Mouse (Mus musculus): ENCODE data around the gene Arhgef3. TPM values are rescaled to one million over a fixed set of nuclear protein-coding genes. Genes with fewer than 3 reads are reported as not detected.

Arhgef3 gene
- total RNA-seq, 1 experiment = 7.6 TPM

GRCm38 (mm10) chr14:27249121-27249520 is 134.4 kb downstream of the Arhgef3 start:
- in situ Hi-C loops (cut with MboI; ENCODE audit: low sequenced_read_pairs in 2 of 2, unreplicated experiment in 2 of 2) = no loop called here
- TF ChIP-seq MAFK (IDR thresholded peaks at IDR 0.05; ENCODE audit: insufficient read depth, low read depth, low read length) (no peak), ZNF384 (IDR thresholded peaks at IDR 0.05; ENCODE audit: low read depth, low read length) (no peak), CHD2 (IDR thresholded peaks at IDR 0.05; ENCODE audit: low read depth, low read length) (no peak)
- no peaks in the 10 kb centered on the region for H3K36me3 ChIP-seq (ENCODE audit: control insufficient read depth, insufficient read depth, low read length, poor library complexity, severe bottlenecking)
- H3K4me1 ChIP-seq (ENCODE audit: control insufficient read depth in 2 of 2, insufficient read depth in 2 of 2, low read length in 2 of 2, poor library complexity in 1 of 2) = no peaks in the 10 kb centered on the region
- no peak for DNase-seq (ENCODE audit: low read depth, low spot score)
- H3K27ac ChIP-seq (ENCODE audit: insufficient read depth, low read depth, low read length, poor library complexity, severe bottlenecking) = no peak overlapping the region
- H3K9ac ChIP-seq (ENCODE audit: insufficient read depth, low read depth, low read length, poor library complexity, severe bottlenecking) = no peak overlapping the region
- H3K4me3 ChIP-seq (ENCODE audit: insufficient read depth in 1 of 2, low read depth in 1 of 2, low read length in 2 of 2, poor library complexity in 1 of 2, severe bottlenecking in 1 of 2) = no peak overlapping the region
- H3K9me3 ChIP-seq (ENCODE audit: control insufficient read depth, insufficient read depth, low read depth, low read length) = no peaks in the 10 kb centered on the region

- Histone ChIP-seq H3K9me3 (ENCODE audit: control insufficient read depth, insufficient read depth, low read depth, low read length) (no peaks in the 10 kb centered on the region), H3K4me1 (ENCODE audit: control insufficient read depth in 2 of 2, insufficient read depth in 2 of 2, low read length in 2 of 2, poor library complexity in 1 of 2) (no peaks in the 10 kb centered on the region), H3K9ac (ENCODE audit: insufficient read depth, low read depth, low read length, poor library complexity, severe bottlenecking) (no peak overlapping the region), H3K36me3 (ENCODE audit: control insufficient read depth, insufficient read depth, low read length, poor library complexity, severe bottlenecking) (no peaks in the 10 kb centered on the region), H3K4me3 (ENCODE audit: insufficient read depth in 1 of 2, low read depth in 1 of 2, low read length in 2 of 2, poor library complexity in 1 of 2, severe bottlenecking in 1 of 2) (no peak overlapping the region), H3K27ac (ENCODE audit: insufficient read depth, low read depth, low read length, poor library complexity, severe bottlenecking) (no peak overlapping the region)
- in situ Hi-C loops (cut with MboI; ENCODE audit: low sequenced_read_pairs in 2 of 2, unreplicated experiment in 2 of 2) = loop anchor here in 1 of 2 experiments (10.0 kb wide), 1 partner anchor 164 kb away; no protein-coding TSS in a partner anchor
- DNase-seq (ENCODE audit: low read depth, low spot score) = no peak
- TF ChIP-seq HCFC1 (IDR thresholded peaks at IDR 0.05; ENCODE audit: borderline replicate concordance, insufficient read depth, low read length) (no peak), ZNF384 (IDR thresholded peaks at IDR 0.05; ENCODE audit: low read depth, low read length) (no peak), ZC3H11A (IDR thresholded peaks at IDR 0.05; ENCODE audit: borderline replicate concordance, low read depth, low read length) (no peak), MAFK (IDR thresholded peaks at IDR 0.05; ENCODE audit: insufficient read depth, low read depth, low read length) (no peak), CHD2 (IDR thresholded peaks at IDR 0.05; ENCODE audit: low read depth, low read length) (no peak)
Measured at GRCm38 (mm10) chr14:27250281-27250789, 135.6 kb downstream of the Arhgef3 start.

GRCm38 (mm10) chr14:27253391-27253790 is 138.7 kb downstream of the Arhgef3 start:
- no peaks in the 10 kb centered on the region for H3K4me1 ChIP-seq (ENCODE audit: control insufficient read depth in 2 of 2, insufficient read depth in 2 of 2, low read length in 2 of 2, poor library complexity in 1 of 2)
- no peak overlapping the region for H3K9ac ChIP-seq (ENCODE audit: insufficient read depth, low read depth, low read length, poor library complexity, severe bottlenecking)
- in situ Hi-C loops (cut with MboI; ENCODE audit: low sequenced_read_pairs in 2 of 2, unreplicated experiment in 2 of 2) = loop anchor here in 1 of 2 experiments (10.0 kb wide), 1 partner anchor 161 kb away; no protein-coding TSS in a partner anchor
- no peak for TF ChIP-seq ZC3H11A (IDR thresholded peaks at IDR 0.05; ENCODE audit: borderline replicate concordance, low read depth, low read length)
- TF ChIP-seq MAFK (IDR thresholded peaks at IDR 0.05; ENCODE audit: insufficient read depth, low read depth, low read length) = no peak
- no peak for TF ChIP-seq ZNF384 (IDR thresholded peaks at IDR 0.05; ENCODE audit: low read depth, low read length)
- no peak for TF ChIP-seq CHD2 (IDR thresholded peaks at IDR 0.05; ENCODE audit: low read depth, low read length)
- no peak for TF ChIP-seq HCFC1 (IDR thresholded peaks at IDR 0.05; ENCODE audit: borderline replicate concordance, insufficient read depth, low read length)
- no peak overlapping the region for H3K4me3 ChIP-seq (ENCODE audit: insufficient read depth in 1 of 2, low read depth in 1 of 2, low read length in 2 of 2, poor library complexity in 1 of 2, severe bottlenecking in 1 of 2)
- no peaks in the 10 kb centered on the region for H3K9me3 ChIP-seq (ENCODE audit: control insufficient read depth, insufficient read depth, low read depth, low read length)
- DNase-seq (ENCODE audit: low read depth, low spot score) = no peak
- no peak overlapping the region for H3K27ac ChIP-seq (ENCODE audit: insufficient read depth, low read depth, low read length, poor library complexity, severe bottlenecking)
- H3K36me3 ChIP-seq (ENCODE audit: control insufficient read depth, insufficient read depth, low read length, poor library complexity, severe bottlenecking) = no peaks in the 10 kb centered on the region

GRCm38 (mm10) chr14:27262349-27262748 is 147.7 kb downstream of the Arhgef3 start:
- no peak for TF ChIP-seq MAFK (IDR thresholded peaks at IDR 0.05; ENCODE audit: insufficient read depth, low read depth, low read length)
- TF ChIP-seq HCFC1 (IDR thresholded peaks at IDR 0.05; ENCODE audit: borderline replicate concordance, insufficient read depth, low read length) = no peak
- TF ChIP-seq ZC3H11A (IDR thresholded peaks at IDR 0.05; ENCODE audit: borderline replicate concordance, low read depth, low read length) = no peak
- no peak for TF ChIP-seq CHD2 (IDR thresholded peaks at IDR 0.05; ENCODE audit: low read depth, low read length)
- no peak for TF ChIP-seq ZNF384 (IDR thresholded peaks at IDR 0.05; ENCODE audit: low read depth, low read length)
- Histone ChIP-seq H3K9me3 (ENCODE audit: control insufficient read depth, insufficient read depth, low read depth, low read length) (no peaks in the 10 kb centered on the region), H3K36me3 (ENCODE audit: control insufficient read depth, insufficient read depth, low read length, poor library complexity, severe bottlenecking) (no peaks in the 10 kb centered on the region), H3K4me1 (ENCODE audit: control insufficient read depth in 2 of 2, insufficient read depth in 2 of 2, low read length in 2 of 2, poor library complexity in 1 of 2) (peaks cover 0 to 3% of the 10 kb centered on the region in 2 experiments; a peak in 2 of 4 replicates), H3K9ac (ENCODE audit: insufficient read depth, low read depth, low read length, poor library complexity, severe bottlenecking) (no peak overlapping the region), H3K4me3 (ENCODE audit: insufficient read depth in 1 of 2, low read depth in 1 of 2, low read length in 2 of 2, poor library complexity in 1 of 2, severe bottlenecking in 1 of 2) (no peak overlapping the region), H3K27ac (ENCODE audit: insufficient read depth, low read depth, low read length, poor library complexity, severe bottlenecking) (no peak overlapping the region)
- in situ Hi-C loops (cut with MboI; ENCODE audit: low sequenced_read_pairs in 2 of 2, unreplicated experiment in 2 of 2) = no loop called here
- DNase-seq (ENCODE audit: low read depth, low spot score) = no peak

GRCm38 (mm10) chr14:27266601-27267000 is 151.9 kb downstream of the Arhgef3 start:
- Histone ChIP-seq H3K9ac (ENCODE audit: insufficient read depth, low read depth, low read length, poor library complexity, severe bottlenecking) (no peak overlapping the region), H3K4me3 (ENCODE audit: insufficient read depth in 1 of 2, low read depth in 1 of 2, low read length in 2 of 2, poor library complexity in 1 of 2, severe bottlenecking in 1 of 2) (no peak overlapping the region), H3K27ac (ENCODE audit: insufficient read depth, low read depth, low read length, poor library complexity, severe bottlenecking) (no peak overlapping the region), H3K4me1 (ENCODE audit: control insufficient read depth in 2 of 2, insufficient read depth in 2 of 2, low read length in 2 of 2, poor library complexity in 1 of 2) (peaks cover 0 to 13% of the 10 kb centered on the region in 2 experiments; a peak in 2 of 4 replicates), H3K36me3 (ENCODE audit: control insufficient read depth, insufficient read depth, low read length, poor library complexity, severe bottlenecking) (peaks cover 2% of the 10 kb centered on the region; the same call in 1 of the 2 replicates), H3K9me3 (ENCODE audit: control insufficient read depth, insufficient read depth, low read depth, low read length) (no peaks in the 10 kb centered on the region)
- TF ChIP-seq HCFC1 (IDR thresholded peaks at IDR 0.05; ENCODE audit: borderline replicate concordance, insufficient read depth, low read length) = no peak
- TF ChIP-seq ZC3H11A (IDR thresholded peaks at IDR 0.05; ENCODE audit: borderline replicate concordance, low read depth, low read length) = no peak
- TF ChIP-seq MAFK (IDR thresholded peaks at IDR 0.05; ENCODE audit: insufficient read depth, low read depth, low read length) = no peak
- in situ Hi-C loops (cut with MboI; ENCODE audit: low sequenced_read_pairs in 2 of 2, unreplicated experiment in 2 of 2) = no loop called here
- DNase-seq (ENCODE audit: low read depth, low spot score) = no peak

Measured in ES-E14 (cell line).